Comparison of ENCODE assay signal across 10 mouse cellular contexts in genomic region chr13:31658963-31659362, GRCm38 (mm10). TPM values are rescaled to one million over a fixed set of nuclear protein-coding genes. Genes with fewer than 3 reads are reported as not detected.
A peak's percentile ranks its signal among the peaks of the same experiment; 100 is the strongest.
DNase-seq lines count a peak whose midpoint lies in the region; ATAC-seq and TF ChIP-seq lines count a peak whose summit lies in the region.
"Had no signal": no experiment of that assay in that cellular context is flagged by ENCODE, and none has a peak within 500 bp of the region (broad histone marks: within the 10 kb centered on the region; RNA-seq: fewer than 3 reads in every experiment).

No protein-coding gene starts in this region.

- H3K4me1 ChIP-seq in kidney, adult 2 months (ENCODE audit: control insufficient read depth, insufficient read depth, low read length): no peaks in the 10 kb centered on the region
- H3K4me1 ChIP-seq in kidney, embryonic 15.5 days: no peaks in the 10 kb centered on the region
- H3K4me1 ChIP-seq in embryonic facial prominence, embryonic 14.5 days (ENCODE audit: control insufficient read depth, insufficient read depth, low read length): no peaks in the 10 kb centered on the region
- H3K4me1 ChIP-seq in limb, embryonic 10.5 days: peaks cover 9% of the 10 kb centered on the region
- H3K4me1 ChIP-seq in neural tube, embryonic 14.5 days (ENCODE audit: control insufficient read depth, insufficient read depth, low read length): no peaks in the 10 kb centered on the region
- H3K4me1 ChIP-seq: embryonic facial prominence, embryonic 15.5 days had no signal

- no peaks in the 10 kb centered on the region for H3K9me3 ChIP-seq in kidney, embryonic 15.5 days (replicated peaks)
- H3K9me3 ChIP-seq in embryonic facial prominence, embryonic 14.5 days (ENCODE audit: control insufficient read depth, low read length): no peaks in the 10 kb centered on the region
- H3K9me3 ChIP-seq in limb, embryonic 10.5 days (replicated peaks): no peaks in the 10 kb centered on the region
- no peaks in the 10 kb centered on the region for H3K9me3 ChIP-seq in neural tube, embryonic 14.5 days (ENCODE audit: control insufficient read depth, low read length)
- H3K9me3 ChIP-seq: embryonic facial prominence, embryonic 15.5 days had no signal

- H3K36me3 ChIP-seq in kidney, adult 2 months (ENCODE audit: control insufficient read depth, insufficient read depth, low read length): no peaks in the 10 kb centered on the region
- no peaks in the 10 kb centered on the region for H3K36me3 ChIP-seq in kidney, embryonic 15.5 days
- H3K36me3 ChIP-seq in embryonic facial prominence, embryonic 14.5 days (ENCODE audit: control insufficient read depth, insufficient read depth, low read length): no peaks in the 10 kb centered on the region
- no peaks in the 10 kb centered on the region for H3K36me3 ChIP-seq in limb, embryonic 10.5 days
- H3K36me3 ChIP-seq in neural tube, embryonic 14.5 days (ENCODE audit: control insufficient read depth, insufficient read depth, low read length): no peaks in the 10 kb centered on the region
- H3K36me3 ChIP-seq: embryonic facial prominence, embryonic 15.5 days had no signal

- H3K9ac ChIP-seq in kidney, embryonic 15.5 days: no peak overlapping the region
- H3K9ac ChIP-seq in embryonic facial prominence, embryonic 14.5 days (ENCODE audit: low read depth, low read length): no peak overlapping the region
- no peak overlapping the region for H3K9ac ChIP-seq in neural tube, embryonic 14.5 days (replicated peaks; ENCODE audit: low read depth, low read length)
- H3K9ac ChIP-seq: embryonic facial prominence, embryonic 15.5 days had no signal

- TF ChIP-seq CTCF in kidney, adult 2 months (conservative IDR thresholded peaks at IDR 0.05; ENCODE audit: insufficient read depth, insufficient read length, low read depth, low read length): no peak

- no peak overlapping the region for H3K4me2 ChIP-seq in kidney, embryonic 15.5 days
- no peak overlapping the region for H3K4me2 ChIP-seq in embryonic facial prominence, embryonic 14.5 days (ENCODE audit: low read depth, low read length)
- no peak overlapping the region for H3K4me2 ChIP-seq in neural tube, embryonic 14.5 days (ENCODE audit: low read depth, low read length)
- H3K4me2 ChIP-seq: embryonic facial prominence, embryonic 15.5 days had no signal

- H3K4me3 ChIP-seq in kidney, adult 2 months (ENCODE audit: insufficient read depth, low read depth, low read length): no peak overlapping the region
- no peak overlapping the region for H3K4me3 ChIP-seq in kidney, embryonic 15.5 days (replicated peaks)
- H3K4me3 ChIP-seq in embryonic facial prominence, embryonic 14.5 days (ENCODE audit: low read depth, low read length): no peak overlapping the region
- no peak overlapping the region for H3K4me3 ChIP-seq in limb, embryonic 10.5 days
- no peak overlapping the region for H3K4me3 ChIP-seq in neural tube, embryonic 14.5 days (ENCODE audit: low read depth, low read length)
- H3K4me3 ChIP-seq: embryonic facial prominence, embryonic 15.5 days; myocyte had no signal

- H3K27me3 ChIP-seq in kidney, adult 2 months (replicated peaks; ENCODE audit: control insufficient read depth, insufficient read depth, low read length): no peaks in the 10 kb centered on the region
- H3K27me3 ChIP-seq in kidney, embryonic 15.5 days: peaks cover 46% of the 10 kb centered on the region
- H3K27me3 ChIP-seq in embryonic facial prominence, embryonic 14.5 days (replicated peaks; ENCODE audit: control insufficient read depth, insufficient read depth, low read length): no peaks in the 10 kb centered on the region; the same call in 1 of the 2 replicates
- H3K27me3 ChIP-seq in limb, embryonic 10.5 days (ENCODE audit: low read depth, poor library complexity, severe bottlenecking): peaks cover 23% of the 10 kb centered on the region
- H3K27me3 ChIP-seq in neural tube, embryonic 14.5 days (ENCODE audit: control insufficient read depth, insufficient read depth, low read length): no peaks in the 10 kb centered on the region

- H3K27ac ChIP-seq in kidney, adult 2 months (ENCODE audit: insufficient read depth, low read depth, low read length): no peak overlapping the region
- H3K27ac ChIP-seq in kidney, embryonic 15.5 days: no peak overlapping the region
- no peak overlapping the region for H3K27ac ChIP-seq in embryonic facial prominence, embryonic 14.5 days (replicated peaks; ENCODE audit: low read depth, low read length)
- H3K27ac ChIP-seq in limb, embryonic 10.5 days: no peak overlapping the region
- no peak overlapping the region for H3K27ac ChIP-seq in neural tube, embryonic 14.5 days (ENCODE audit: low read depth, low read length)
- H3K27ac ChIP-seq: embryonic facial prominence, embryonic 15.5 days had no signal

- no peak for ATAC-seq in kidney, embryonic 15.5 days (replicated peaks; ENCODE audit: low FRiP score)
- ATAC-seq in embryonic facial prominence, embryonic 14.5 days (ENCODE audit: low read depth): 0 out of 2 replicates have a peak, but pooled peaks have one; percentile 18
- peak; percentile 44; the same call in 1 of the 2 replicates for ATAC-seq in neural tube, embryonic 14.5 days (ENCODE audit: low read depth)
- ATAC-seq in erythroid progenitor cell, adult 5-6 weeks (replicated peaks; ENCODE audit: low FRiP score, poor library complexity, severe bottlenecking): no peak

- DNase-seq in kidney, adult 2 months: peak; percentile 53
- DNase-seq in adrenal gland, adult 8-10 months: peak; percentile 27
- DNase-seq in embryonic facial prominence, embryonic 14.5 days (ENCODE audit: low spot score): peak; percentile 79
- peak; percentile 63 for DNase-seq in induced T-regulatory cell, adult 2 months (ENCODE audit: low read depth)
- peak; percentile 70 for DNase-seq in limb, embryonic 10.5 days (ENCODE audit: low spot score)

- TF ChIP-seq POLR2A in kidney, adult 2 months (IDR thresholded peaks at IDR 0.05; ENCODE audit: low read depth, low read length): no peak

- WGBS in kidney, adult 2 months: 3% methylated on average over 3 of the region's 3 CpGs
- WGBS in kidney, embryonic 15.5 days: 5% methylated on average over 3 of the region's 3 CpGs
- 3% methylated on average over 3 of the region's 3 CpGs for WGBS in embryonic facial prominence, embryonic 14.5 days
- WGBS in limb, embryonic 10.5 days: 6% methylated on average over 3 of the region's 3 CpGs
- 6% methylated on average over 3 of the region's 3 CpGs for WGBS in neural tube, embryonic 14.5 days

RNA-seq across cellular contexts. Expression of gene Foxf2, which starts 33.3 kb away (rescaled TPM):
- polyA plus RNA-seq in kidney, adult 2 months (2012; rRNA removed): 0.10 TPM in 1 of 2 replicates, not detected in the other
- polyA plus RNA-seq in kidney, embryonic 15.5 days (2015; fragmentation: Nextera tagmentation; extraction: Ambion mirVana): 0.24 and 0.27 TPM in 2 replicates
- not detected for total RNA-seq in adrenal gland, adult 8-10 months (2022)
- 5.1 and 5.3 TPM in 2 replicates for polyA plus RNA-seq in embryonic facial prominence, embryonic 14.5 days (2014; fragmentation: Nextera tagmentation; extraction: Ambion mirVana)
- 0.44 and 0.75 TPM in 2 replicates for polyA plus RNA-seq in limb, embryonic 10.5 days (2016; fragmentation: Nextera tagmentation; extraction: Ambion mirVana)
- polyA plus RNA-seq in neural tube, embryonic 14.5 days (2014; fragmentation: Nextera tagmentation; extraction: Ambion mirVana): 3.4 and 4.5 TPM in 2 replicates
- total RNA-seq in erythroid progenitor cell, adult 5-6 weeks (2015; ENCODE audit: low replicate concordance): not detected in 2 replicates
- not detected in 2 replicates for total RNA-seq in erythroid progenitor cell, adult 5-6 weeks (2017; ENCODE audit: low replicate concordance)

Comparison
In these comparisons a context has a peak if more than half of its experiments do, and no peak if none do; other contexts are left out.
1. DNase-seq: peak in every context shown above with its lines; median percentile 79 in embryonic facial prominence, embryonic 14.5 days; 70 in limb, embryonic 10.5 days; 63 in induced T-regulatory cell, adult 2 months; 53 in kidney, adult 2 months; 27 in adrenal gland, adult 8-10 months.
2. ATAC-seq: peak in embryonic facial prominence, embryonic 14.5 days (single experiment) and neural tube, embryonic 14.5 days (single experiment); none in kidney, embryonic 15.5 days (single experiment) and erythroid progenitor cell, adult 5-6 weeks (single experiment).